Mouse (Mus musculus) liver, postnatal 0 days (tissue): ENCODE data around the gene Cpped1. TPM values are rescaled to one million over a fixed set of nuclear protein-coding genes. Genes with fewer than 3 reads are reported as not detected.

Experiments
- ATAC-seq: fragments of 200-750 bp; cut with Nextera tagmentation; 2 replicates; pipeline ENCODE4 v1.8.0; 2017; ENCODE audit warnings: mild to moderate bottlenecking, moderate library complexity
- DNase-seq: peaks from one replicate; pipeline ENCODE4 v3.0.0-alpha.2; 2016
- H3K27ac ChIP-seq: fragments of 300-500 bp; sonication (generic); 2 replicates; pipeline ENCODE4 v1.5.1; 2014; ENCODE audit warnings: antibody characterized with exemption, moderate library complexity, mild to moderate bottlenecking, low read depth
- H3K27me3 ChIP-seq: fragments of 300-500 bp; sonication (generic); 2 replicates; pipeline ENCODE4 v1.6.1; 2014; ENCODE audit warnings: low read length, control low read depth, mixed read lengths; ENCODE audit not compliant: insufficient read depth
- H3K36me3 ChIP-seq: fragments of 300-500 bp; sonication (generic); replicated peaks from 2 replicates; pipeline ENCODE4 v1.6.1; 2014; ENCODE audit warnings: mild to moderate bottlenecking, control low read depth, low read length, moderate library complexity, mixed read lengths; ENCODE audit not compliant: insufficient read depth
- H3K4me1 ChIP-seq: fragments of 300-500 bp; sonication (generic); 2 replicates; pipeline ENCODE4 v1.6.1; 2014; ENCODE audit warnings: antibody characterized with exemption, mild to moderate bottlenecking, control low read depth; ENCODE audit not compliant: insufficient read depth
- H3K4me2 ChIP-seq: fragments of 300-500 bp; sonication (generic); 2 replicates; pipeline ENCODE4 v1.6.1; 2014; ENCODE audit warnings: low read depth, mild to moderate bottlenecking, low read length, moderate library complexity, mixed read lengths
- H3K4me3 ChIP-seq: fragments of 300-500 bp; sonication (generic); 2 replicates; pipeline ENCODE4 v1.5.1; 2014; ENCODE audit warnings: low read depth, low read length
- H3K9ac ChIP-seq: fragments of 300-500 bp; sonication (generic); replicated peaks from 2 replicates; pipeline ENCODE4 v1.6.1; 2014; ENCODE audit warnings: mild to moderate bottlenecking, moderate library complexity
- H3K9me3 ChIP-seq: fragments of 300-500 bp; sonication (generic); 2 replicates; pipeline ENCODE4 v1.6.1; 2016; ENCODE audit warnings: mild to moderate bottlenecking, control low read depth, low read length, mixed read lengths
- CTCF ChIP-seq: sonication (generic); IDR thresholded peaks from 2 replicates; pipeline ENCODE4 v1.5.1; 2016; ENCODE audit warnings: antibody characterized with exemption, low read depth
- EP300 ChIP-seq: IDR thresholded peaks from 2 replicates; pipeline ENCODE4 v1.6.1; 2016; ENCODE audit warnings: antibody characterized with exemption, low read depth, mild to moderate bottlenecking
- WGBS: fragments of 180-500 bp; shearing (Covaris S2); extraction: QIAGEN DNeasy Blood & Tissue Kit; methylation state at CpG from one replicate; pipeline ENCODE4 v1.1.7; 2014; ENCODE audit not compliant: insufficient replicate concordance; 5-methylcytosine and 5-hydroxymethylcytosine counted together
- polyA plus RNA-seq: library from polyadenylated mRNA; unstranded; fragments of >200 nt; fragmentation: Nextera tagmentation; extraction: Ambion mirVana; gene quantifications from 2 replicates; pipeline ENCODE4 v1.2.1, GENCODE M21; 2015

Cpped1 gene
- polyA plus RNA-seq, 1 experiment from 2014 or later: 14.1 TPM

- Histone ChIP-seq H3K36me3 (no peaks in the 10 kb centered on the region), H3K4me2 (no peak overlapping the region), H3K4me3 (no peak overlapping the region), H3K9ac (no peak overlapping the region), H3K4me1 (no peaks in the 10 kb centered on the region), H3K27ac (no peak overlapping the region), H3K27me3 (no peaks in the 10 kb centered on the region), H3K9me3 (no peaks in the 10 kb centered on the region)
- WGBS: 55% methylated on average over 4 of the region's 4 CpGs
- TF ChIP-seq EP300 (no peak), CTCF (no peak)
- ATAC-seq (no peak), DNase-seq (no peak)
These were observed 124.9 kb downstream of the Cpped1 start for GRCm38 (mm10) chr16:11784354-11784753.

GRCm38 (mm10) chr16:11783337-11783736 lies 125.9 kb downstream of the Cpped1 start:
- TF ChIP-seq CTCF (no peak), EP300 (no peak)
- no peak overlapping the region for H3K4me3 ChIP-seq
- ATAC-seq: no peak

DNA sequence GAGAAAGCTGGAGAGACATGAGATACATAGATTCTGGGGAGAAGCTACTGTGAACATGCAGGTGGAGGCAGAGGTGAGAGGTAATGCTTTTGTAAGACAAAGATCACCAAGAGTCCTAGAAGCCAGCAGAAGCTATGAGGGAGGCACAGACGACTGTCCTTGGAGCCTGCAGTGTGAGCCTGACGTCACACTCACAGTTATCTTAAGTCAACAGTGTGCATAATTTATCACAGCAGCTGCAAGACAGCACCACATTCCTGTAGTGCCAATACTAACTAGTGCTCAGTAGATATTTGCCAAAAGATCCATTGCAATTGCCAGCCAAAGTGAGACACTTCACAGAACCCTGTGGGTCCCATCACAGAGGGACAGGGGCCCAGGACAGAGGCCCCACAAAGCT lies 127.2 kb downstream of the Cpped1 start:
- TF ChIP-seq CTCF (no peak), EP300 (no peak)
- H3K36me3 ChIP-seq: no peaks in the 10 kb centered on the region
- H3K27ac ChIP-seq: no peak overlapping the region
- no peak overlapping the region for H3K4me3 ChIP-seq
- ATAC-seq (no peak), DNase-seq (no peak)
- no peaks in the 10 kb centered on the region for H3K9me3 ChIP-seq
- no peaks in the 10 kb centered on the region for H3K27me3 ChIP-seq
- H3K4me2 ChIP-seq: no peak overlapping the region
- H3K9ac ChIP-seq: no peak overlapping the region
- no peaks in the 10 kb centered on the region for H3K4me1 ChIP-seq
- WGBS: 21% methylated on average over 2 of the region's 2 CpGs

More at GRCm38 (mm10) chr16:11783337-11783736, 125.9 kb downstream of the Cpped1 start:
- no peak overlapping the region for H3K27ac ChIP-seq
- H3K9ac ChIP-seq: no peak overlapping the region
- H3K4me1 ChIP-seq: no peaks in the 10 kb centered on the region
- DNase-seq: no peak
- H3K9me3 ChIP-seq: no peaks in the 10 kb centered on the region
- H3K36me3 ChIP-seq: no peaks in the 10 kb centered on the region
- H3K4me2 ChIP-seq: no peak overlapping the region
- no peaks in the 10 kb centered on the region for H3K27me3 ChIP-seq

GRCm38 (mm10) chr16:11778715-11779460 lies 130.4 kb downstream of the Cpped1 start:
- Histone ChIP-seq H3K9ac (no peak overlapping the region), H3K27me3 (no peaks in the 10 kb centered on the region), H3K4me1 (peaks cover 2% of the 10 kb centered on the region; the same call in 1 of the 2 replicates), H3K4me3 (no peak overlapping the region), H3K4me2 (no peak overlapping the region), H3K36me3 (no peaks in the 10 kb centered on the region), H3K27ac (no peak overlapping the region), H3K9me3 (no peaks in the 10 kb centered on the region)
- TF ChIP-seq CTCF: no peak
- TF ChIP-seq EP300: no peak
- no peak for ATAC-seq
- DNase-seq: no peak
- 73% methylated on average over 9 of the region's 9 CpGs for WGBS

DNA sequence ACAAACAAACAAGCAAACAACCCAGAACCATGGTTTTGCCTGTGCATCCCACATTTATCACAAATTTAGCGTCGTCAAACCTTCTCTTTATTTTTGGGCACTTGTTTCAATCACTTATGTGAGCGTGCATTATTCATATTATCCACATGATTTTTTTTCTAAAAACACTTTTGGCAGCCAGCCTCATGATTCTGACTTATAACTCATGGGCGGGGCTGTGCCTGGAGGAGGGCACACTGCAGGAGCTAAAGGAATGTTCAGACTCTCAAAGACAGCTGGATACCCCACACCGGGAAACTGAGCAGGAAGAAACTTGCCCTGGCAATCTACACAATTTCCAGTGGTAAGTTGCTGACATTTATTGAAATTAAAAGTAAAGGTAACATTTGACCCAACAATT lies 131.1 kb downstream of the Cpped1 start:
- H3K4me3 ChIP-seq: no peak overlapping the region
- H3K27ac ChIP-seq: no peak overlapping the region
- TF ChIP-seq EP300 (no peak), CTCF (no peak)
- H3K27me3 ChIP-seq: no peaks in the 10 kb centered on the region
- no peak overlapping the region for H3K9ac ChIP-seq
- no peak for ATAC-seq
- peaks cover 2% of the 10 kb centered on the region; the same call in 1 of the 2 replicates for H3K4me1 ChIP-seq
- DNase-seq: no peak
- H3K4me2 ChIP-seq: no peak overlapping the region
- 69% methylated on average over 5 of the region's 5 CpGs for WGBS
- no peaks in the 10 kb centered on the region for H3K9me3 ChIP-seq
- H3K36me3 ChIP-seq: no peaks in the 10 kb centered on the region

DNA sequence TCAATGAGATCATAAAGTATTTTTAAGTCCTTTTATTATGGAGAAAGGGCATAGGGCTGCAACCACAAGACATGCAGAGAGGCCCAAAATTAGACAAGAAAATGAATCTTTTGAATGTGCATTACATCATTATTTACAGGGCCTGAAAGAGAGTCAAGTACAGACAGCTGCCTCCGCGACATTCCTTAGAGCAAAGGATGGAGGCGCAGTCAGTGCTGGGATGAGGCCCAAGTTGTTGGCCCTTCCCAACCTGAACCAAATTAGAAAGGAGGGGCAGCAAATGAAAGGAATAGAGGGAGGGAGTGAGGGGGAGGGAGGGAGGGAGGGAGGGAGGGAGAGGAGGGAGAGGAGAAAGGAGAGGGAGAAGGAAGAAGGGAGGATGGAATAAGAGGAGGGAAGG lies 132.7 kb downstream of the Cpped1 start:
- Histone ChIP-seq H3K9me3 (no peaks in the 10 kb centered on the region), H3K9ac (no peak overlapping the region), H3K27me3 (no peaks in the 10 kb centered on the region), H3K27ac (no peak overlapping the region), H3K4me2 (no peak overlapping the region), H3K4me1 (peaks cover 2% of the 10 kb centered on the region; the same call in 1 of the 2 replicates), H3K4me3 (no peak overlapping the region), H3K36me3 (no peaks in the 10 kb centered on the region)
- WGBS: 87% methylated on average over 3 of the region's 3 CpGs
- ATAC-seq (no peak), DNase-seq (no peak)
- TF ChIP-seq CTCF (no peak), EP300 (no peak)
